Mouse (Mus musculus) lung, postnatal 0 days (tissue): ENCODE data around the gene Cdh6.

Experiments used
- CTCF ChIP-seq: IDR thresholded peaks from 2 replicates; pipeline ENCODE4 v1.5.1; 2016; ENCODE audit warnings: antibody characterized with exemption, mild to moderate bottlenecking
- EP300 ChIP-seq: IDR thresholded peaks from 2 replicates; pipeline ENCODE4 v1.6.1; 2016; ENCODE audit warnings: antibody characterized with exemption, mild to moderate bottlenecking, control low read depth

- no peak for TF ChIP-seq EP300
- TF ChIP-seq CTCF = peak; percentile 87
Observed at GRCm38 (mm10) chr15:13088504-13089058, 84.9 kb downstream of the Cdh6 start.
